Mouse (Mus musculus) limb, embryonic 10.5 days (tissue): ENCODE measurements around the gene Krt88. TPM values are rescaled to one million over a fixed set of nuclear protein-coding genes. Genes with fewer than 3 reads are reported as not detected.
A peak's percentile ranks its signal among the peaks of the same experiment; 100 is the strongest.

Source experiments
- DNase-seq: peaks from one replicate; pipeline ENCODE4 v3.0.0-alpha.2; 2017; ENCODE audit warnings: low spot score
- H3K27ac ChIP-seq: fragments of 300-500 bp; sonication (generic); 2 replicates; pipeline ENCODE4 v1.5.1; 2016; ENCODE audit warnings: mild to moderate bottlenecking
- H3K27me3 ChIP-seq: fragments of 300-500 bp; sonication (generic); 2 replicates; pipeline ENCODE4 v1.6.1; 2016; ENCODE audit warnings: low read depth, mild to moderate bottlenecking; ENCODE audit not compliant: poor library complexity, severe bottlenecking
- H3K36me3 ChIP-seq: fragments of 300-500 bp; sonication (generic); 2 replicates; pipeline ENCODE4 v1.6.1; 2016; ENCODE audit warnings: mild to moderate bottlenecking, moderate library complexity
- H3K4me1 ChIP-seq: fragments of 300-500 bp; sonication (generic); 2 replicates; pipeline ENCODE4 v1.6.1; 2016
- H3K4me3 ChIP-seq: fragments of 300-500 bp; sonication (generic); 2 replicates; pipeline ENCODE4 v1.5.1; 2016; ENCODE audit warnings: mild to moderate bottlenecking, moderate library complexity
- H3K9me3 ChIP-seq: fragments of 300-500 bp; sonication (generic); replicated peaks from 2 replicates; pipeline ENCODE4 v1.6.1; 2016; ENCODE audit warnings: mild to moderate bottlenecking
- WGBS: fragments of 180-500 bp; shearing (Covaris S2); methylation state at CpG from one replicate; pipeline ENCODE4 v1.1.7; 2016; 5-methylcytosine and 5-hydroxymethylcytosine counted together
- polyA plus RNA-seq: library from polyadenylated mRNA; unstranded; fragments of >200 nt; fragmentation: Nextera tagmentation; extraction: Ambion mirVana; gene quantifications from 2 replicates; pipeline ENCODE4 v1.2.1, GENCODE M21; 2016

Krt88 gene
- polyA plus RNA-seq: not detected in 2 replicates

DNA sequence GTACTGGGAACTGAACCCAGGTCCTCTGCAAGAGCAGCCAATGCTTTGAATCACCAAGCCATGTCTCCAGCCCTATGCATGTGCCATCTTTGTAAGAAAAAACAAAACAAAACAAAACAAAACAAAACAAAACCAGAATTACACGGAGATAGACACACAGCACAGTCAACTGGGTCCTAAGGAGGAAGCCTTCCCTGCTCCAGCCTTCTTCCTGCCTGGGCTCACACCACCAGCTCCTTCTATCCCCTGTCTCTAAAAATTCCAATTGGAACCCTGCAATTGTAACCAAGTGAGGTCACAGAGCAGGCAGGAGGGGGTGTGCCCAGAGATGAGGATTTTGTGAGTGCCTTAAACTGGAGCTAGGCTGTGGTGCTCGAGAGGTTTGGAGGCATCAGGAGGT, at the start of gene Krt88:
TSS of gene Krt88 (plus strand) at position 301 of the 400 bp plus-strand sequence.
- 82% methylated on average over 2 of the region's 2 CpGs for WGBS
- no peaks in the 10 kb centered on the region for H3K36me3 ChIP-seq

DNA sequence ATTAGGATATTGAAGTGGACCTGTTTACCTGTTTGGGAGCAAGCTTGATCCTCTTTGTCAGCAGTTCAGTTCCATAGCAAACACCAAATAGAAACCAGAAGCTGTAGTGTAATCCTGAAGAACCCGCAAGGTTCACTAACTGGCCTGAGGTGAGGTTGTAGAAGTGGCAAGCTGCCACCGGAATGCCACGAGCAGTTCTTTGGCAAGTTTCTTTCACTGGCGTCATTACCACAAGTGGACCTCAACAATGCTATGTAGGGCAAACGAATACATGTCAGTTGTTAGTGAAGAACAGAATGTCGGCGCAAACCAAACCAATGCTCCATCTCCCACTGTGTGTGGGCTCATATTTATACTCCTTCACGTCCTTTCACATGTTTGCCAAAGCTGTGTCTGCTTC, 49.3 kb upstream of the Krt88 start:
- H3K36me3 ChIP-seq: no peaks in the 10 kb centered on the region
- H3K4me1 ChIP-seq: peaks cover 15% of the 10 kb centered on the region
- H3K9me3 ChIP-seq: no peaks in the 10 kb centered on the region
- no peak for DNase-seq
- peaks cover 5% of the 10 kb centered on the region; the same call in 1 of the 2 replicates for H3K27me3 ChIP-seq
- WGBS: 88% methylated on average over 8 of the region's 8 CpGs
- H3K4me3 ChIP-seq: no peak overlapping the region
- no peak overlapping the region for H3K27ac ChIP-seq

More for the DNA sequence above, at the start of gene Krt88:
- Histone ChIP-seq H3K4me1 (no peaks in the 10 kb centered on the region), H3K4me3 (no peak within 1 kb of the TSS), H3K27me3 (no peaks in the 10 kb centered on the region), H3K27ac (no peak within 1 kb of the TSS), H3K9me3 (no peaks in the 10 kb centered on the region)
- DNase-seq: no peak

DNA sequence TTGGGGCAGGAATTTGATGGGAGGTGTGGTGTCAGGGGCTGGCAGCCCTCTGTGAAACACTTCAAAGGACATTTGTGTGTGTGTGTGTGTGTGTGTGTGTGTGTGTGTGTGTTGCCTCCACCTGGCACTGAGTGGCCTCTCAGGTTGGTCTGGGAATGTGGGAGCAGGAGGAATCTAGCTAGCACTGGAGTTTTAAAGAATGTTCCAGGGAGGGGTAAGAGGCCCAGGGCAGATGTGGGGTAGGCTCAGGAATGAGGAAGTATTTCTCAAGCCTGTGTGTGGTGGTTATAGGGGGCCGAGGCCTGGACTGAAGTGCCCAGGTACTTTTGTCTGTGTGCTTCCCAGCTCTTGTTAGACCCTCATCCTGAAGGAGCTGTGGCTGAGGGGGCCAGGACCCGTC, 36.8 kb upstream of the Krt88 start, which contains the start of gene Krt7:
TSS of gene Krt7 (plus strand) at position 269 of the 400 bp plus-strand sequence.
- no peak for DNase-seq
- H3K4me3 ChIP-seq: 0 out of 2 replicates have a peak within 1 kb of the TSS, but pooled peaks have one; percentile 7
- 43% methylated on average over 2 of the region's 2 CpGs for WGBS

DNA sequence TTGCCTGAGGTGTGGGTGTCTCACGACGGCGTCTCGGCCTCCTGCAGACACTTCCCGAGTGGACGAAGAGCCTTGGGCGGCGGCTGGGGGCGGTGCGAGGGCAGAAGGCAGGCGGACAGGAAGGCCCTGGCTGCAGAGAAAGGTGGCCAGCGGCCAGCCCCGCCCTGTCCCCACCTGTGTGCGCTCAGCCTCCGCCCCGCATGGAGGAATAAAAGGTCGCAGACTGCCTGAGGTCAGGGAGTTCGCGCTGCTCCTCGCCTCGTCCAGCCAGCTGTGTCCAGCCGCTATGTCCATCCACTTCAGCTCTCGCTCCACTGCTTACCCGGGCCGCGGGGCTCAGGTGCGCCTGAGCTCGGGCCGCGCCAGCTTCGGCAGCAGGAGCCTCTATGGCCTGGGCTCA, 35.4 kb upstream of the Krt88 start:
- Histone ChIP-seq H3K4me3 (peak overlapping the region; percentile 7; the same call in 1 of the 2 replicates), H3K36me3 (no peaks in the 10 kb centered on the region), H3K4me1 (peaks cover 45% of the 10 kb centered on the region), H3K27ac (peak overlapping the region; percentile 54), H3K27me3 (peaks cover 54% of the 10 kb centered on the region), H3K9me3 (no peaks in the 10 kb centered on the region)
- no peak for DNase-seq
- 25% methylated on average over 31 of the region's 31 CpGs for WGBS

More for the DNA sequence above, 36.8 kb upstream of the Krt88 start, which contains the start of gene Krt7:
- H3K27me3 ChIP-seq: peaks cover 51% of the 10 kb centered on the region
- no peak within 1 kb of the TSS for H3K27ac ChIP-seq
- no peaks in the 10 kb centered on the region for H3K9me3 ChIP-seq
- no peaks in the 10 kb centered on the region for H3K36me3 ChIP-seq
- H3K4me1 ChIP-seq: peaks cover 45% of the 10 kb centered on the region

DNA sequence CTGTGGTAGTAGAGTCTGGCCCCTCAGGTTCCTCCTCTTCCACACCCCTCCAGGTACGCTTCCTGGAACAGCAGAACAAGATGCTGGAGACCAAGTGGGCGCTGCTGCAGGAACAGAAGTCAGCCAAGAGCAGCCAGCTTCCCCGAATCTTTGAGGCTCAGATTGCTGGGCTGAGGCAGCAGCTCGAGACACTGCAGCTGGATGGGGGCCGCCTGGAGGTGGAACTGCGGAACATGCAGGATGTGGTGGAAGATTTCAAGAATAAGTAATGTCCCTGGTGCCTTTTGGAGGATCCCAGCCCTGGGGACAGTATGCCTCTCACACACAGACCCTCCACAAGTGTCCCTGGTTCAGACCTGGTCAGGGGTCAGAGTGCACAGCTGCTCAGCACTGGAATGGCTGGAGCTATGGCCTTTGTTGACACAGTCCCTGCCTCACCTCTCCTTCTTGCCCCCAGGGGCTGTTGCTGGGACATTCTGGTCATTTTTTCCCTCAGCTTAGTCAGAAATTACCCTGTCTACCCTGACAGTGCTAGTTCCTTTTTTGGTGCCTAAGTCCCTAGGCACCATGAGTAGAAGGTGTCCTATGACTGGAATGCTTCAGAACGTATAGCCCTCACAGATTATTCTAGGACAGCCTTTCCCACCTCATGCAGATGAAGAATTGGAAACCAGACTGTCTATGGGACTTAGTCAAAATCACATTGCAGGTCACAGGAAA, 33.5 kb upstream of the Krt88 start:
- H3K27me3 ChIP-seq: peaks cover 54% of the 10 kb centered on the region
- peaks cover 45% of the 10 kb centered on the region for H3K4me1 ChIP-seq
- H3K4me3 ChIP-seq: no peak overlapping the region
- DNase-seq: no peak
- H3K27ac ChIP-seq: no peak overlapping the region
- no peaks in the 10 kb centered on the region for H3K36me3 ChIP-seq
- 48% methylated on average over 7 of the region's 7 CpGs for WGBS
- H3K9me3 ChIP-seq: no peaks in the 10 kb centered on the region

DNA sequence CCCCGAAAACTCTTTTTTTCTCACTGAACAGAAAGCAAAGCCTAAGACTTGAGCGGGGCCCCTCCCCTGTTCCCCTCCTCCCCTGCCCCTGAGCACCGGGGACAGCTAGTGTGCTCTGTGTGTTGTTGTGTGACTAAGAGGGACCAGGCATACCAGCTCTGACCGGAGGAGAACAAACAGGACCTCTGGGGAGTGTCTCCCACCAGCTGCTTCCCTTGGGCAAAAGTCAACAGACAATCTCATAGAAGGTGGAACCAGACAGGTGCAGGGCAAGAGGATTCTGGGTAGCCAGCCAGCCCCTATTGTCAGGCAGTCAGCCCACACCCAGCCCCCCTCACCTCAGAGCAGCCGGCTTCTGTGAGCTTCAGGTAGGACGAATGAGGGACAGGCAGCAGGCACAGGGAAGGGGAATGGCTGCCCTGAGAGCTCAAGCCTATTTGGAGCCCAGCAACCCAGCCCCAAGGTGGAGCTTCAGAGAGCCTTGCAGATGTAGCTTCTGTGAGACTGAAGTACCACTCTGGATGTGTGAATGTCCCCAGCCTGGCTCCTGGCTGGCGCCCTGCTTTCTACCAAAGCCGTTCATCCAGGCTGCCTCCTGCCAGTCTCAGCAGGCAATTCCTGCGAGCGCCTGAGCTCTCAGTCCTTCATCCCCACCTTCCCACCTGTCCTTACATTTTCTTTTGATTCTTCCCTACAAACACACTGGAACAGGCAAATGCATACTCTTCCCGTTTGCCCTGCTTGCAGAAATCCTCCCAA, 32.6 kb upstream of the Krt88 start:
- 0 out of 2 replicates have a peak overlapping the region, but pooled peaks have one; percentile 4 for H3K27ac ChIP-seq
- H3K27me3 ChIP-seq: peaks cover 54% of the 10 kb centered on the region
- H3K4me1 ChIP-seq: peaks cover 45% of the 10 kb centered on the region
- no peak overlapping the region for H3K4me3 ChIP-seq
- DNase-seq: no peak
- no peaks in the 10 kb centered on the region for H3K9me3 ChIP-seq
- H3K36me3 ChIP-seq: no peaks in the 10 kb centered on the region
- WGBS: 36% methylated on average over 11 of the region's 11 CpGs

DNA sequence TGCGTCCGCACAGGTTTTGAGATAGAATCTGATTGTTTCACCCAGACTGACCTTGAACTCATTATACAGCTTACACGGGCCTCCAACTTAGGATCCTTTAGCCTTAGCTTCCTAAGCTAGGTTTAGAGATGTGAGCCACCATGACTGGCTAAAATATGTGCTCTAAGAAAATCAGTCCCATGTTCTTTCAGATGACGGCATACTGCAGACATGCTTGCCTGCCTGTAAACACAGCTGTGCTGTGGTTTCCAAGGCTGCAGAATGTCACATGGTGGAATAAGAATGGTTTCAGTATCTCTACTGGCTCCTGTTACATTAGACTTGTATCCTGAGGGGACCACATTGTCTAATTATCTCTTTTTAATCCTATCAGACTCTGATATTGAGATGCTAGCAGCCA, 28.6 kb upstream of the Krt88 start:
- H3K9me3 ChIP-seq: no peaks in the 10 kb centered on the region
- H3K4me3 ChIP-seq: no peak overlapping the region
- H3K4me1 ChIP-seq: peaks cover 17% of the 10 kb centered on the region
- no peak for DNase-seq
- WGBS: 95% methylated on average over 4 of the region's 4 CpGs
- no peaks in the 10 kb centered on the region for H3K36me3 ChIP-seq
- H3K27me3 ChIP-seq: peaks cover 19% of the 10 kb centered on the region
- no peak overlapping the region for H3K27ac ChIP-seq

DNA sequence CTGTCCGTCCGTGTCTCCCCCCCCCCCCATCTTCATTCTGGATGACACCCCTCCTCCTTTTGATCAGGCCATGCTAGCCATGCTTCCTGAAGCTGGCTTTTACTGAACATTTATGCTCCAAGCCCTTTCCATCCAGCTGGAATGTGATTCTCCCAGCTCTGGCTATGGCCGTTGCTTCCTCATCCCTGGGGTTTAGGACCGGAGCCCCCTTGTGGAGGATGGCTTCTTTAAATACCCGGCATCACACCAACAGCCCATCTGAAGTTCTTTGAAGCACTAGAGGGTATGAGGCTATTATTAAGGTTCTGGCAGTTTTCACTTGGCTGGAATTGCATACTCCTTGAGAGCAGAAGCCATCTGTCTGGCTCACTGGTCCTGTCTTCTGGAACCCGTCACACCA, 26.6 kb upstream of the Krt88 start:
- no peaks in the 10 kb centered on the region for H3K4me1 ChIP-seq
- H3K36me3 ChIP-seq: no peaks in the 10 kb centered on the region
- 0 out of 2 replicates have a peak, but pooled peaks cover 3% of the 10 kb centered on the region for H3K27me3 ChIP-seq
- H3K27ac ChIP-seq: no peak overlapping the region
- no peak for DNase-seq
- no peak overlapping the region for H3K4me3 ChIP-seq
- WGBS: 57% methylated on average over 6 of the region's 6 CpGs
- no peaks in the 10 kb centered on the region for H3K9me3 ChIP-seq

DNA sequence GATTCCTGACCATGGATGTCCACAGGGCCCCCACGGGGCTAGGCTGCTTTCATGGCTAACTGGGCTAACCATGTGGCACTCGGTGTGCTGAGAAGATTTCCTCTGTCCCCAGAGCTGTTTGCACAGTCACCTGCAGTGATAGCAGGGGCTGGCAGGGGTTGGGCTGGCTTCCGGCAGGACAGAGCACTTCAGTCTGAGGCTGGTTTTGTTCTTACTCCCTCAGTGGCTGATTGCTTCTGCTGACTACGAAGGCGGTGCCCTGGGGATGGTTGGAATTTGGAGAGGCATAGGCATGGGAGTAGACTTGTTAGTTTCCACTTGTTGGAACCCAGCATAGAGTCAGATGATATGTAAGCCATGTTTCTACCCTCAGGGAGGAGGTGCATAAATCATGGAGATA, 22.6 kb upstream of the Krt88 start:
- H3K9me3 ChIP-seq: no peaks in the 10 kb centered on the region
- no peaks in the 10 kb centered on the region for H3K36me3 ChIP-seq
- no peak overlapping the region for H3K27ac ChIP-seq
- WGBS: 33% methylated on average over 5 of the region's 5 CpGs
- no peaks in the 10 kb centered on the region for H3K27me3 ChIP-seq
- H3K4me3 ChIP-seq: no peak overlapping the region
- no peak for DNase-seq
- H3K4me1 ChIP-seq: no peaks in the 10 kb centered on the region

DNA sequence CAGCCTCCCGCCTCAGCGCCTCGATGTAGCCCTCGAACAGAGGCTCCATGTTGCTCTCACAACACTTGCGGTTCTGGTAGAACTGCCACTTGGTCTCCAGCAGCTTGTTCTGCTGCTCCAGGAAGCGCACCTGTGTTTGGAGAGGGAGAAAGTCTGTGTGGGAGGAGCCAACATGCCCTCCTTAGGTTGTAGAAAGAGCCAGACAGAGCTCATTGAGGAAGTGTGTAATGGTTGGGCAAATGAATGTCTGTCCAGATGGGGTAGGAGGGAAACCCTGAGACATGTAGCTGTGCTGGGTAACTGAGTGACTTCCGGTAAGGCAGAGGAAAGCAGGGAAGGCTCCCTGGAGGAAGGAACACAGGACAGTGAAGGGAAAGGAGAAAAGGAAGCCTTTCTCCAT, 10.9 kb upstream of the Krt88 start:
- 91% methylated on average over 7 of the region's 7 CpGs for WGBS
- no peaks in the 10 kb centered on the region for H3K36me3 ChIP-seq
- no peak for DNase-seq
- H3K4me3 ChIP-seq: no peak overlapping the region
- H3K27ac ChIP-seq: no peak overlapping the region
- no peaks in the 10 kb centered on the region for H3K9me3 ChIP-seq
- peaks cover 7% of the 10 kb centered on the region for H3K4me1 ChIP-seq
- peaks cover 77% of the 10 kb centered on the region for H3K27me3 ChIP-seq

DNA sequence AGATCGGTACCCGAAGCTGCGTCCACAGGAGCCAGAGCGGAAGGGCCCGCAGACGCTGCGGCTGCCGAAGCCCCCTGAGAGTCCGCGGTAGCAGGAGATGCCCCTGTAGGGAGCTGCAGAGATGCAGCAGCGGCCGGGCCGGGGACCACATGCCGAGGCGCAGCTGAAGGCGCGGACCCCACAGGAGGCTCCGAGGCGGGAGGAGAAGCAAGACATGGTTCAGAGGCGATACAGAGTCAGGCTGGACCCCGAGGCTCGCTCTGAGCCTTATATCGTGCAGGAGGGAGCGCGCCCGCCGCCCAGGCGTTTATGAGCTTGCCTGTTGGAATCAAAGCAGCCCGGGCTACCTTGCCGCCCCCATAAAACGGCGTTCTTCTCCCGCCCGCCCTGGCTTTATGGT, 9.0 kb upstream of the Krt88 start, which contains the start of gene Krt87:
TSS of gene Krt87 (minus strand) at position 250 of the 400 bp plus-strand sequence.
- WGBS: 2% methylated on average over 34 of the region's 34 CpGs
- Histone ChIP-seq H3K36me3 (no peaks in the 10 kb centered on the region), H3K27ac (no peak within 1 kb of the TSS), H3K4me1 (peaks cover 7% of the 10 kb centered on the region), H3K4me3 (peak within 1 kb of the TSS; percentile 41), H3K27me3 (peaks cover 73% of the 10 kb centered on the region), H3K9me3 (no peaks in the 10 kb centered on the region)
- DNase-seq: peak; percentile 51

DNA sequence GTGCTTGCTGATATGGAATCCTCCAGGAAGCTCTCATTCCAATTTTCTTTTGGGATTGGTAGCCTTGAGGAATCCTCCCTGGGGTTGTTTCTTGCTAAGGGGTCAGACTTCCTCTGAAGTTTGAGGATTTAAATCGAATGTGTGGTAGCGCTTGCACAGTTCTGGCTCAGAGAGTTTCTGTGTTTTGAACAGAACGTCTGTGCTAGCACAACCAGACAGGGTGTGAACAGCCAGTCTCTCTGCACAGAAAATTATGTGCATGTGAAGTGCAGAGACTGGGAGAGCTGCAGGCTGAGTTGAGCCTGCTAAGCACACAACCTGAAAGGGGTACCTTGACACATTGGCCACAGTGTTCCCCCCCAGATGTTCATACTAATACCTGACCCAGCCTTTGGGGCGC, 6.7 kb upstream of the Krt88 start:
- no peak overlapping the region for H3K4me3 ChIP-seq
- no peak overlapping the region for H3K27ac ChIP-seq
- 82% methylated on average over 4 of the region's 4 CpGs for WGBS
- H3K9me3 ChIP-seq: no peaks in the 10 kb centered on the region
- no peak for DNase-seq
- peaks cover 7% of the 10 kb centered on the region for H3K4me1 ChIP-seq
- H3K27me3 ChIP-seq: peaks cover 56% of the 10 kb centered on the region
- no peaks in the 10 kb centered on the region for H3K36me3 ChIP-seq

DNA sequence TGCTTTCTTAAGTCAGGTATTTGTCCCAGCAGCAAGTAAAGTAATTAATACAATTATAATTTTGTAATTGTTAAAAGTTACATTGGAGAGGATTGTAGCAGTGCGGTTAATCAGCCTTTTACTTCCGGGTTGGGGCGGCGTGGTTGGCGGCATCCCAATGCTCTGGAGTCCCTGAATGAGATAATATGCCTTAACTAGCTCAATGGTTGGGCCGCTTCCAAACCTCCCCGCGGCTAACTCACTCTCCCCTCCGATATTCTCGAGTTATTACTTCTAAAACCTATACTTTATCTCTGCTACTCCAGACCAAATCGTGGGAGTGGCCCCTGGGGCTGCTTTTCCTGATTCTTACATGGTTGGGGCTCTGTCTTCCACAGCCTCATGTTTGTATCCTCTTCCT, 972 bp upstream of the Krt88 start:
- Histone ChIP-seq H3K27ac (no peak overlapping the region), H3K36me3 (no peaks in the 10 kb centered on the region), H3K4me1 (no peaks in the 10 kb centered on the region), H3K27me3 (no peaks in the 10 kb centered on the region), H3K9me3 (no peaks in the 10 kb centered on the region), H3K4me3 (no peak overlapping the region)
- no peak for DNase-seq
- WGBS: 82% methylated on average over 11 of the region's 11 CpGs
